Mouse (Mus musculus) hindbrain, embryonic 12.5 days (tissue): ENCODE measurements around the gene Asprv1. TPM values are rescaled to one million over a fixed set of nuclear protein-coding genes. Genes with fewer than 3 reads are reported as not detected.

Experiments used
- ATAC-seq: fragments of 200-750 bp; cut with Nextera tagmentation; 2 replicates; pipeline ENCODE4 v1.8.0; 2017; ENCODE audit warnings: moderate TSS enrichment; ENCODE audit not compliant: low FRiP score
- H3K27ac ChIP-seq: fragments of 300-500 bp; sonication (generic); 2 replicates; pipeline ENCODE4 v1.5.1; 2016; ENCODE audit warnings: mild to moderate bottlenecking
- H3K27me3 ChIP-seq: fragments of 300-500 bp; sonication (generic); 2 replicates; pipeline ENCODE4 v1.6.1; 2016; ENCODE audit warnings: mild to moderate bottlenecking
- H3K36me3 ChIP-seq: fragments of 300-500 bp; sonication (generic); 2 replicates; pipeline ENCODE4 v1.6.1; 2016; ENCODE audit warnings: mild to moderate bottlenecking
- H3K4me1 ChIP-seq: fragments of 300-500 bp; sonication (generic); 2 replicates; pipeline ENCODE4 v1.6.1; 2016
- H3K4me2 ChIP-seq: fragments of 300-500 bp; sonication (generic); replicated peaks from 2 replicates; pipeline ENCODE4 v1.6.1; 2016; ENCODE audit warnings: mild to moderate bottlenecking
- H3K4me3 ChIP-seq: fragments of 300-500 bp; sonication (generic); 2 replicates; pipeline ENCODE4 v1.5.1; 2016; ENCODE audit warnings: mild to moderate bottlenecking
- H3K9ac ChIP-seq: fragments of 300-500 bp; sonication (generic); 2 replicates; pipeline ENCODE4 v1.6.1; 2016; ENCODE audit warnings: mild to moderate bottlenecking, moderate library complexity
- H3K9me3 ChIP-seq: fragments of 300-500 bp; sonication (generic); replicated peaks from 2 replicates; pipeline ENCODE4 v1.6.1; 2016; ENCODE audit warnings: mild to moderate bottlenecking
- WGBS: fragments of 180-500 bp; shearing (Covaris S2); methylation state at CpG from one replicate; pipeline ENCODE4 v1.1.7; 2016; 5-methylcytosine and 5-hydroxymethylcytosine counted together
- polyA plus RNA-seq: library from polyadenylated mRNA; unstranded; fragments of >200 nt; fragmentation: Nextera tagmentation; extraction: Ambion mirVana; gene quantifications from 2 replicates; pipeline ENCODE4 v1.2.1, GENCODE M21; 2016

Gene Asprv1
- polyA plus RNA-seq, 1 experiment from 2014 or later = 0.67 TPM

- Histone ChIP-seq H3K4me2 (no peak overlapping the region), H3K4me1 (no peaks in the 10 kb centered on the region; the same call in 1 of the 2 replicates), H3K27ac (no peak overlapping the region), H3K9ac (no peak overlapping the region), H3K4me3 (no peak overlapping the region), H3K36me3 (no peaks in the 10 kb centered on the region), H3K27me3 (no peaks in the 10 kb centered on the region; the same call in 1 of the 2 replicates), H3K9me3 (no peaks in the 10 kb centered on the region)
- ATAC-seq = no peak
- 85% methylated on average over 17 of the region's 17 CpGs for WGBS
Observed at GRCm38 (mm10) chr6:86595865-86596440, 32.0 kb upstream of the Asprv1 start.

- H3K9ac ChIP-seq = no peak overlapping the region
- no peaks in the 10 kb centered on the region for H3K9me3 ChIP-seq
- H3K4me3 ChIP-seq = no peak overlapping the region
- H3K36me3 ChIP-seq = no peaks in the 10 kb centered on the region
- H3K27ac ChIP-seq = no peak overlapping the region
- H3K4me2 ChIP-seq = no peak overlapping the region
- H3K27me3 ChIP-seq = no peaks in the 10 kb centered on the region; the same call in 1 of the 2 replicates
- WGBS = 69% methylated on average over 5 of the region's 5 CpGs
- no peak; the same call in 1 of the 2 replicates for ATAC-seq
- no peaks in the 10 kb centered on the region; the same call in 1 of the 2 replicates for H3K4me1 ChIP-seq
Observed at GRCm38 (mm10) chr6:86598742-86599193, 29.2 kb upstream of the Asprv1 start.

- no peak overlapping the region for H3K27ac ChIP-seq
- H3K4me3 ChIP-seq = no peak overlapping the region
- H3K36me3 ChIP-seq = no peaks in the 10 kb centered on the region
- WGBS = 16% methylated on average over 4 of the region's 4 CpGs
- no peaks in the 10 kb centered on the region; the same call in 1 of the 2 replicates for H3K27me3 ChIP-seq
- H3K4me1 ChIP-seq = no peaks in the 10 kb centered on the region; the same call in 1 of the 2 replicates
- H3K9ac ChIP-seq = no peak overlapping the region
- no peak overlapping the region for H3K4me2 ChIP-seq
- no peaks in the 10 kb centered on the region for H3K9me3 ChIP-seq
- ATAC-seq = peak; percentile 46; the same call in 1 of the 2 replicates
Observed at GRCm38 (mm10) chr6:86599197-86599596, 28.8 kb upstream of the Asprv1 start.

- 80% methylated on average over 6 of the region's 6 CpGs for WGBS
- no peak overlapping the region for H3K9ac ChIP-seq
- ATAC-seq = no peak
- no peak overlapping the region for H3K4me3 ChIP-seq
- no peaks in the 10 kb centered on the region; the same call in 1 of the 2 replicates for H3K27me3 ChIP-seq
- H3K27ac ChIP-seq = no peak overlapping the region
- H3K9me3 ChIP-seq = no peaks in the 10 kb centered on the region
- H3K4me2 ChIP-seq = no peak overlapping the region
- H3K4me1 ChIP-seq = no peaks in the 10 kb centered on the region; the same call in 1 of the 2 replicates
- H3K36me3 ChIP-seq = no peaks in the 10 kb centered on the region
Observed at GRCm38 (mm10) chr6:86599951-86600414, 28.0 kb upstream of the Asprv1 start.

GRCm38 (mm10) chr6:86605260-86605659 is 22.7 kb upstream of the Asprv1 start:
- Histone ChIP-seq H3K36me3 (no peaks in the 10 kb centered on the region), H3K4me1 (no peaks in the 10 kb centered on the region), H3K4me3 (no peak overlapping the region), H3K27ac (no peak overlapping the region), H3K4me2 (no peak overlapping the region), H3K9ac (no peak overlapping the region), H3K9me3 (no peaks in the 10 kb centered on the region), H3K27me3 (no peaks in the 10 kb centered on the region)
- ATAC-seq = no peak
- 71% methylated on average over 7 of the region's 7 CpGs for WGBS

GRCm38 (mm10) chr6:86606289-86606688 is 21.7 kb upstream of the Asprv1 start:
- Histone ChIP-seq H3K4me3 (no peak overlapping the region), H3K4me1 (no peaks in the 10 kb centered on the region), H3K27me3 (no peaks in the 10 kb centered on the region), H3K9ac (no peak overlapping the region), H3K27ac (no peak overlapping the region), H3K9me3 (no peaks in the 10 kb centered on the region), H3K4me2 (no peak overlapping the region), H3K36me3 (no peaks in the 10 kb centered on the region)
- WGBS = 82% methylated on average over 4 of the region's 4 CpGs
- ATAC-seq = no peak

GRCm38 (mm10) chr6:86607471-86607870 is 20.5 kb upstream of the Asprv1 start:
- Histone ChIP-seq H3K4me1 (no peaks in the 10 kb centered on the region), H3K27me3 (no peaks in the 10 kb centered on the region), H3K9me3 (no peaks in the 10 kb centered on the region), H3K36me3 (no peaks in the 10 kb centered on the region), H3K4me3 (no peak overlapping the region), H3K4me2 (no peak overlapping the region), H3K9ac (no peak overlapping the region), H3K27ac (no peak overlapping the region)
- WGBS = 84% methylated on average over 6 of the region's 6 CpGs
- no peak for ATAC-seq

- Histone ChIP-seq H3K9me3 (no peaks in the 10 kb centered on the region), H3K9ac (no peak overlapping the region), H3K4me3 (no peak overlapping the region), H3K4me1 (no peaks in the 10 kb centered on the region), H3K4me2 (no peak overlapping the region), H3K27ac (no peak overlapping the region), H3K27me3 (no peaks in the 10 kb centered on the region), H3K36me3 (no peaks in the 10 kb centered on the region)
- ATAC-seq = no peak
- WGBS = 92% methylated on average over 6 of the region's 6 CpGs
Observed at GRCm38 (mm10) chr6:86609235-86609634, 18.7 kb upstream of the Asprv1 start.

GRCm38 (mm10) chr6:86610714-86611113 is 17.2 kb upstream of the Asprv1 start:
- Histone ChIP-seq H3K4me2 (no peak overlapping the region), H3K9ac (no peak overlapping the region), H3K4me1 (no peaks in the 10 kb centered on the region), H3K4me3 (no peak overlapping the region), H3K27me3 (no peaks in the 10 kb centered on the region), H3K36me3 (no peaks in the 10 kb centered on the region), H3K27ac (no peak overlapping the region), H3K9me3 (no peaks in the 10 kb centered on the region)
- 52% methylated on average over 5 of the region's 5 CpGs for WGBS
- ATAC-seq = no peak

- Histone ChIP-seq H3K27me3 (no peaks in the 10 kb centered on the region), H3K36me3 (no peaks in the 10 kb centered on the region), H3K4me3 (no peak overlapping the region), H3K4me2 (no peak overlapping the region), H3K9ac (no peak overlapping the region), H3K27ac (no peak overlapping the region), H3K4me1 (no peaks in the 10 kb centered on the region), H3K9me3 (no peaks in the 10 kb centered on the region)
- ATAC-seq = no peak
- 88% methylated on average over 4 of the region's 4 CpGs for WGBS
Observed at GRCm38 (mm10) chr6:86615301-86615700, 12.7 kb upstream of the Asprv1 start.

- no peaks in the 10 kb centered on the region for H3K36me3 ChIP-seq
- H3K9ac ChIP-seq = no peak overlapping the region
- ATAC-seq = no peak
- no peaks in the 10 kb centered on the region for H3K27me3 ChIP-seq
- no peak overlapping the region for H3K4me3 ChIP-seq
- no peaks in the 10 kb centered on the region for H3K9me3 ChIP-seq
- WGBS = 86% methylated on average over 4 of the region's 4 CpGs
- no peak overlapping the region for H3K27ac ChIP-seq
- no peak overlapping the region for H3K4me2 ChIP-seq
- H3K4me1 ChIP-seq = 0 out of 2 replicates have a peak, but pooled peaks cover 2% of the 10 kb centered on the region
Observed at GRCm38 (mm10) chr6:86623201-86623600, 4.8 kb upstream of the Asprv1 start.

GRCm38 (mm10) chr6:86624074-86625030 is 3.6 kb upstream of the Asprv1 start:
- ATAC-seq = no peak
- no peak overlapping the region for H3K9ac ChIP-seq
- no peaks in the 10 kb centered on the region for H3K27me3 ChIP-seq
- no peaks in the 10 kb centered on the region for H3K36me3 ChIP-seq
- H3K9me3 ChIP-seq = no peaks in the 10 kb centered on the region
- H3K27ac ChIP-seq = no peak overlapping the region
- WGBS = 67% methylated on average over 18 of the region's 18 CpGs
- H3K4me3 ChIP-seq = no peak overlapping the region
- H3K4me1 ChIP-seq = 0 out of 2 replicates have a peak, but pooled peaks cover 5% of the 10 kb centered on the region
- no peak overlapping the region for H3K4me2 ChIP-seq
